Mouse (Mus musculus) cerebellum, adult 2 months (tissue): ENCODE data around the gene Ms4a4b.

Experiments
- CTCF ChIP-seq: fragments of 200-500 bp; IDR thresholded peaks from 2 replicates; pipeline ENCODE4 v1.5.1; 2011; ENCODE audit warnings: low read depth, mild to moderate bottlenecking, control low read depth, low read length, moderate library complexity, borderline replicate concordance; ENCODE audit not compliant: insufficient read depth
- POLR2A ChIP-seq: fragments of 200-500 bp; IDR thresholded peaks from 2 replicates; pipeline ENCODE4 v1.6.1; 2011; ENCODE audit warnings: low read length, control low read depth, borderline replicate concordance; ENCODE audit not compliant: insufficient read depth

- TF ChIP-seq POLR2A (no peak), CTCF (no peak)
Observed at GRCm38 (mm10) chr19:11504857-11505256, 61.5 kb downstream of the Ms4a4b start.
